Mouse (Mus musculus) E14TG2a.4 (cell line): ENCODE data around the gene Endou.

Experiments used
- CTCF ChIP-seq: conservative IDR thresholded peaks from 2 replicates; pipeline ENCODE4 v1.5.1; 2014; ENCODE audit warnings: low read length
- POU5F1 ChIP-seq: IDR thresholded peaks from 2 replicates; pipeline ENCODE4 v1.6.1; 2014; ENCODE audit warnings: low read length, borderline replicate concordance

DNA sequence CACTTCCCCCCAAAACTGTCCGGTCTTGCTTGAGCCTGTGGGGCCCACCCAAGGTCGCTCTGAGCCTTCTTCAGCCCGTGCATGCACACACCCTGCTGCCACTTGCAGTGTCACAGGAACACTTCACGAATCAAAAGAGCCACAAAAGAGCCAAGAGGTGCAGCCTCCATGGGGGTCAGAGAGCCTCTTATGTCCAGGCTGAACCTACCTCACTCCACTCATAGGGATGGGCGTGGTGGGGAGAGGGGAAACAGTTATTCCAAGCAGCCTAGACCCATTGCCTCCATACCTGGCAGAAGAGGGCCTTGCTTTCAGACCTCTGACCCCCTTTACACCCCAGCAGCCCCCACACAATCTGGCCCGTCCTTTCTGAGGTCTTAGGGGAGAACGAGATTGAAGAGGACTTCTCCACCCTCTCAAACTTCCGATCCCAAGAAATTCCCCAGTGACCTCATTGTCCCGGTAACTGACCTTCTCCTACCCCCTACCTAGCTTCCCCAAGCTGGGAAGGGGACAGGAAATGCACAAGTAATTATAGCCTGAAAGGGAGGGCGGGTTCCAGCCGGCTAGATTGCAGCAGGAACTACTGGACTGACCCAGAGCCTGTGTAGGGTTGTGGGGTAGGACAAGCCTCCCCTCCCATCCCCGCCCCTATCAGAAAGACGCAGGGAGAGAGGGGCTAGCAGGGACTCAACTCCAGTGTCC, 34.1 kb upstream of the Endou start:
- TF ChIP-seq CTCF, result no peak
- TF ChIP-seq POU5F1, result no peak
